Mouse (Mus musculus): ENCODE measurements around the gene Lrch1. TPM values are rescaled to one million over a fixed set of nuclear protein-coding genes. Genes with fewer than 3 reads are reported as not detected.

Lrch1 gene
- total and polyA plus RNA-seq, 3 experiments, result 7.5 to 17.1 (median 14.8) TPM

- Histone ChIP-seq H3K79me2 (replicated peaks; ENCODE audit: control insufficient read depth, insufficient read depth, low read length) (no peaks in the 10 kb centered on the region), H3K4me3 (no peak overlapping the region), H3K36me3 (ENCODE audit: control insufficient read depth, insufficient read depth, low read length) (no peaks in the 10 kb centered on the region), H3K9ac (ENCODE audit: low read depth, low read length) (no peak overlapping the region), H3K27me3 (ENCODE audit: control insufficient read depth, insufficient read depth, low read length) (no peaks in the 10 kb centered on the region), H3K27ac (no peak overlapping the region), H3K4me1 (ENCODE audit: control insufficient read depth, insufficient read depth, low read length) (no peaks in the 10 kb centered on the region)
- WGBS, result 9% methylated on average over 2 of the region's 2 CpGs
- DNase-seq, result no peak
- TF ChIP-seq CTCF (IDR thresholded peaks at IDR 0.05) (no peak), EP300 (IDR thresholded peaks at IDR 0.05; ENCODE audit: insufficient read depth, low read depth, low read length) (no peak)
- intact Hi-C loops (cut with DNase I), result no loop called here
Measured at GRCm38 (mm10) chr14:74956702-74957101, 9.0 kb upstream of the Lrch1 start.

DNA sequence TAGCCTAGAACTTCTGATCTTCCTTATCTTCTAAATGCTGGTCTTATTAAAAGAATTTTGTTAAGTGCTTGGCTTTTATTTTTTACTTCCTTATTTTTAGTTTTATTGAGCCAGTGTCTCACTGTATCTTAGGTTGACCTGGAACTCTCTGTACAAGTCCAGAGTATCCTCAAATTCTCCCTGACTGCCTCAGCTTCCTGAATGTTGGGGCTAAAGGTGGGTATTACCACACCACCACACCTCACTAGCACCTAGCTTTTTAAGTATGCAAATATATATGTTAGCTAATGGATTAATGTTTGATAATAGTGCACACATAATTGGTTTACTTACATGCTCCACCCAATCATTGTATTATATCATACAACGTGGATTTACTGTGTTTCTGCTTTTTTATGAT lies 8.6 kb upstream of the Lrch1 start:
- no peak for DNase-seq
- Histone ChIP-seq H3K4me1 (ENCODE audit: control insufficient read depth, insufficient read depth, low read length) (no peaks in the 10 kb centered on the region), H3K9ac (ENCODE audit: low read depth, low read length) (no peak overlapping the region), H3K4me3 (no peak overlapping the region), H3K79me2 (replicated peaks; ENCODE audit: control insufficient read depth, insufficient read depth, low read length) (no peaks in the 10 kb centered on the region), H3K36me3 (ENCODE audit: control insufficient read depth, insufficient read depth, low read length) (no peaks in the 10 kb centered on the region), H3K27ac (no peak overlapping the region), H3K27me3 (ENCODE audit: control insufficient read depth, insufficient read depth, low read length) (no peaks in the 10 kb centered on the region)
- TF ChIP-seq EP300 (IDR thresholded peaks at IDR 0.05; ENCODE audit: insufficient read depth, low read depth, low read length), result no peak
- intact Hi-C loops (cut with DNase I), result no loop called here
- 86% methylated on average over 1 of the region's 1 CpGs for WGBS

DNA sequence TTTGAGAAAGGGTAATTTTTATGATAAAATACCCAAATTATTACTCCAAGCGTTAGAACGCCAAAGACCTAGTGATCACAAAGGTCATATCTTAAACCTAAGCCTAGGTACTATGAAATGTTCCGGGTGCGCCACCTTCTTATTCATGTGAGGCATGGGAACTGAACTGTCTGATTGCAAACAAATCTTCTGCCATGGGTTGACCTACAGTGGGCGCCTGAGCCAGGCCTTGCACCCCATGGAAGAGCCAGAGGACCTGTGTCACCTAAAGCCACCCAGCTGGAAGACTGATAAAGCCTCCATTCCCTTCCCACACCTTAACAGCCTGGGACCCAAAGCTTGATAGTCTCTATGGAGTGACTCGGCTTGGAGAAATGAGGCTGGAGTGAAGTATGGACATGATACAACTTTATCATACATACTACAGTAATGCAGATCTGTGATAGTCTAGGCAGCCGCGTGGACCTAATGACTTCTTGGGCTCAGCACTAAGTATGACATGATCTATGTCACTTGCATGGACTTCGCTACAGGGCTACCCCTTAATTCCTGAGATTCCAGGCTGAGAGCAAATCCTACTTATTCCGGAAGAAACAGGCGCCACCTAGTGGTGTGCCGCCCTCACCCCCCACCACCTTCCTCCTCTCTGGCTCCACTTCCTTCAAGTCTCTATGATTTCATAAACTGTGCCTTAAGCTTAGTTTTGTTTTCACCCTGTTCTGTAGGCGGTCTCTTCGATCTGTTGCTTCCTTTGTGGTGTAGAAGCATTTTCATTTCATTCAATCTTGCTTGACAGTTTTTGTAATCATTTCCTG lies 957 bp upstream of the Lrch1 start:
- intact Hi-C loops (cut with DNase I), result loop anchor here (1.0 to 5.0 kb wide), 6 partner anchors 42 to 184 kb away; no protein-coding TSS in a partner anchor
- TF ChIP-seq EP300 (IDR thresholded peaks at IDR 0.05; ENCODE audit: insufficient read depth, low read depth, low read length), result 0 out of 2 replicates have a peak, but pooled peaks have one; percentile 66
- TF ChIP-seq POLR2A (IDR thresholded peaks at IDR 0.05; ENCODE audit: insufficient read depth, low read depth, low read length), result no peak
- TF ChIP-seq CTCF (IDR thresholded peaks at IDR 0.05), result peak; percentile 94
- peak overlapping the region; percentile 96; the same call in 1 of the 2 replicates for H3K27ac ChIP-seq
- no peak overlapping the region for H3K9ac ChIP-seq (ENCODE audit: low read depth, low read length)
- no peaks in the 10 kb centered on the region for H3K27me3 ChIP-seq (ENCODE audit: control insufficient read depth, insufficient read depth, low read length)
- H3K79me2 ChIP-seq (replicated peaks; ENCODE audit: control insufficient read depth, insufficient read depth, low read length), result no peaks in the 10 kb centered on the region
- peak; percentile 67 to 77 for DNase-seq
- no peak overlapping the region; the same call in 1 of the 2 replicates for H3K4me3 ChIP-seq
- H3K4me1 ChIP-seq (ENCODE audit: control insufficient read depth, insufficient read depth, low read length), result peaks cover 13% of the 10 kb centered on the region
- H3K36me3 ChIP-seq (ENCODE audit: control insufficient read depth, insufficient read depth, low read length), result peaks cover 2% of the 10 kb centered on the region
- WGBS, result 42% methylated on average over 14 of the region's 14 CpGs

DNA sequence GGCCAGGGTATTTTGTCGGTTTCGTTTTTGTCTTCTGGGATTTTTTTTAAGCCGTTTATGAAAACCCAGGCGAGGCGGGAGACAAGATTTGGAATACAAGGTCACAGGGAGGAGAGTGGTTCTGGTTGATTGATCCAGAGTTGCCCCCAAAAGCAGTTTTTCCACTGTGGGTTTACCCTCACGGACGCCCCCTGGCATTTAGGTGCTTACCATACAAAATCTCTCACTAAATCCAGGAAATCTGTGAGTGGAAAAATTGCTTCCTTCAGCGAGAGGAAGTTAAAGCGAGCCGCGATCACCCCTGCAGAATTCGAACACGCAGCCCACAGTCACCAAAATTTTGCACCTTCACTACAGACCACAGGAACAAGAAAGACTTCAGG lies 329 bp upstream of the Lrch1 start:
- H3K27ac ChIP-seq, result peak overlapping the region; percentile 96
- peak overlapping the region; percentile 91 for H3K9ac ChIP-seq (ENCODE audit: low read depth, low read length)
- TF ChIP-seq EP300 (IDR thresholded peaks at IDR 0.05; ENCODE audit: insufficient read depth, low read depth, low read length) (no peak), POLR2A (IDR thresholded peaks at IDR 0.05; ENCODE audit: insufficient read depth, low read depth, low read length) (no peak), CTCF (IDR thresholded peaks at IDR 0.05) (no peak)
- peak overlapping the region; percentile 99 for H3K4me3 ChIP-seq
- no peaks in the 10 kb centered on the region for H3K79me2 ChIP-seq (replicated peaks; ENCODE audit: control insufficient read depth, insufficient read depth, low read length)
- intact Hi-C loops (cut with DNase I), result loop anchor here (1.0 to 5.0 kb wide), 5 partner anchors 43 to 184 kb away; no protein-coding TSS in a partner anchor
- no peaks in the 10 kb centered on the region for H3K27me3 ChIP-seq (ENCODE audit: control insufficient read depth, insufficient read depth, low read length)
- peaks cover 17% of the 10 kb centered on the region for H3K4me1 ChIP-seq (ENCODE audit: control insufficient read depth, insufficient read depth, low read length)
- WGBS, result 15% methylated on average over 13 of the region's 13 CpGs
- peaks cover 2% of the 10 kb centered on the region for H3K36me3 ChIP-seq (ENCODE audit: control insufficient read depth, insufficient read depth, low read length)
- DNase-seq, result no peak

DNA sequence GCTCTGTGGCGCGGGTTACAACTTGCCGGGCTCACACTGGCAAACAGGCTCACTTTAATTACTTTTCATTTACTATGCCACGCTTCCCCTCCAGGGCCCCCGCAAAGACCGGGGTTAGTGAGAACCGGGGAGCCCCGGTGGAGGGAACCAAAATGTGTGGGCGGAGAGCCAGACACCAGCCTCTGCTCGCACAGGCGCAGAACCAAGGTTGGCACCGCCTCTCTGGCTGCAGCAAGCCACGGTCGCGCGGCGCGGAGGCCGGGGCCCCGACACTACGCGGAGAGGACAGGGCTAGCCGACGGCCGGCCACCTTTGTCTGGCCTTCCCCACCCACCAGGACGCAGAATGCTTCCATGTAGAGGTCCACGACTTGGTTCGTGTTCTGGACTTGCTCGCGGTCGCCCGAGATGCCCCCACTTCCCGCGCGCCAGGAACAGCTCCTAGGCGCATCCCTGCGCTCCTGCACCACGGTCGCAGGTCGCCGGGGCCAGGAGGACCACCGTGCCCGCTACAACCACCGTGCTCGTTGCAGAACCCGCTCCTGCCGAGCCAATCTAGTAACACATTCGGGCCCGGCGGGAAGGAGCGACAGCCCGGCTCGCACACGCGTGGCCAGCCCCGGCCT lies 813 bp downstream of the Lrch1 start:
- Histone ChIP-seq H3K36me3 (ENCODE audit: control insufficient read depth, insufficient read depth, low read length) (peaks cover 2% of the 10 kb centered on the region), H3K27me3 (ENCODE audit: control insufficient read depth, insufficient read depth, low read length) (no peaks in the 10 kb centered on the region), H3K4me1 (ENCODE audit: control insufficient read depth, insufficient read depth, low read length) (peaks cover 21% of the 10 kb centered on the region), H3K27ac (peak overlapping the region; percentile 96), H3K4me3 (peak overlapping the region; percentile 99), H3K79me2 (replicated peaks; ENCODE audit: control insufficient read depth, insufficient read depth, low read length) (0 out of 2 replicates have a peak, but pooled peaks cover 3% of the 10 kb centered on the region), H3K9ac (ENCODE audit: low read depth, low read length) (peak overlapping the region; percentile 91)
- TF ChIP-seq CTCF (IDR thresholded peaks at IDR 0.05) (no peak), EP300 (IDR thresholded peaks at IDR 0.05; ENCODE audit: insufficient read depth, low read depth, low read length) (no peak), POLR2A (IDR thresholded peaks at IDR 0.05; ENCODE audit: insufficient read depth, low read depth, low read length) (no peak)
- peak; percentile 86 to 90 for DNase-seq
- intact Hi-C loops (cut with DNase I), result loop anchor here (2.0 to 5.0 kb wide), 2 partner anchors 44 to 80 kb away; no protein-coding TSS in a partner anchor
- under 1% methylated on average over 56 of the region's 56 CpGs for WGBS
